Mouse (Mus musculus) cerebellum, adult 11-12 months (tissue): Measurements from ENCODE around the gene Cetn3.

Experiments used
- DNase-seq: peaks from one replicate; pipeline ENCODE4 v3.0.0; 2022

Gene Cetn3

DNA sequence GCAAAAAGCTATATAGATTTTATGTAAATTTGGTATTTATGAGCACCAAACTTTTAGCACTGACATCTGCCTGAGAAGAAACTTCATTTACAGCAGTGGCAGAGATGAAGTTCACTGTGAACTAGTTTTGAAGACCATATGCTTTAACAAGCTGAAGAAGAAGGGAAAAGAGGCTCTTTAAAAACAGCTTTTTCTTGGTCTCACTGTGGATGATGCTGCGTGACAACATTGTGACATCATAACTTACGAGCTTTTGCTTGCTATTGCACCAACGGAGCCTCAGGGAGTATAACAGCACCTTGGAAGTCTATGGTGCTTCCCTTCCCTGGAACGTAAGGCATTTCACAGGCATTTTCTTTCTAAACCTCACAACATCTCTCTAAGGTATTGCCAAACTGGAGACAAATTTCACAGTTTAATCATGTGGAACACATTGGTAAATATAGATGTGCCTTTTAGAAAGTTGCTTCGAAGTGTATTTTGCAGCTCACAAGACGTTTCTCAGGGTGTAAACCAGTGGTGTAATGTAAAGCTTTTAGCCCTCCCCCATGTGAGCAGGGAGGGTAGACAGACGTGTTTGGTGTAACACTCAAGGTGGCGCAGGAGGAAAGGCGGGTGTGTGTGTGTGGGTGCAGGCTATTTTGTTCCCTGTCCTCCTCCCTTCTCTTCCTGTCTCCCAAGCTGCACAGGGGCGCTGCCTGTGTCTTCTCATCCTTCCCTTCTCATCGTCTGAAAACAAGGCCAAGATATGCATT is 41.9 kb downstream of the Cetn3 start:
- no peak for DNase-seq

DNA sequence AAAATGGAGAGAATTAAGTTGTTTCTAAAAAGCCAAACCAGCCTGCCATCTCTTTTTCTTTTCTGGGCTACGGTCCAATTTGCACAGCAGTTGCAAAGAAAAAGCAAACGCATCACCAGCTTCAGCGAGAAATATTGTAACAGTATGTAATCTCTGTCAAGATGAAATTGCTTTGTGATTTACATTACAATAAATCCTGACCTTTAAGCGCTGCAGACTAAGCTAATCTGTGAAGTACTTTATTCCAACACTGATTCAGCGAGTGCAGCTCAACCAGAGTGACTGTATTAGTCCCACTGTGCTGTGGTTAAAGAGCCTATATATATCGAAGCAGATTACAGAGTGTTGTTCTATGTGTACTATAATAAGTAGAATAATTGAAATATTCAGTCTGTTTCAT is 45.6 kb downstream of the Cetn3 start:
- DNase-seq = no peak

DNA sequence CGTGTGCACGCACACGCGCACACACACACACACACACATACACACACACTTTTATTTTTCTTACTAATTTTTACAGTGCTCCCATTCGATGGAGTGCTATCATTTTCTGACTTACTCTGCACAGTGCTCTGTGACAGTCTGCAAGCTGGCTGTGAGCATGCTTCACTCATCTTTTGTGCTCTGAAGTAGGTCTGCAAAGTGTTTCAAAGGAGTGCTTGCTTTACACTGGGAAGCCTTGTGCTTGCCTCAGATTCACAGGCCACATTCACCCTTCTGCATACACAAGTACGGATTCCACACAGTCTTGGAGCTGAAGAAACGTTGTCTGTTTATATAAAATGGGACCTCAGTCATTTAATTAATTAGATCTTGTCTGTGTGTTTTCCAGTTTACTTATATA is 49.0 kb downstream of the Cetn3 start:
- no peak for DNase-seq

DNA sequence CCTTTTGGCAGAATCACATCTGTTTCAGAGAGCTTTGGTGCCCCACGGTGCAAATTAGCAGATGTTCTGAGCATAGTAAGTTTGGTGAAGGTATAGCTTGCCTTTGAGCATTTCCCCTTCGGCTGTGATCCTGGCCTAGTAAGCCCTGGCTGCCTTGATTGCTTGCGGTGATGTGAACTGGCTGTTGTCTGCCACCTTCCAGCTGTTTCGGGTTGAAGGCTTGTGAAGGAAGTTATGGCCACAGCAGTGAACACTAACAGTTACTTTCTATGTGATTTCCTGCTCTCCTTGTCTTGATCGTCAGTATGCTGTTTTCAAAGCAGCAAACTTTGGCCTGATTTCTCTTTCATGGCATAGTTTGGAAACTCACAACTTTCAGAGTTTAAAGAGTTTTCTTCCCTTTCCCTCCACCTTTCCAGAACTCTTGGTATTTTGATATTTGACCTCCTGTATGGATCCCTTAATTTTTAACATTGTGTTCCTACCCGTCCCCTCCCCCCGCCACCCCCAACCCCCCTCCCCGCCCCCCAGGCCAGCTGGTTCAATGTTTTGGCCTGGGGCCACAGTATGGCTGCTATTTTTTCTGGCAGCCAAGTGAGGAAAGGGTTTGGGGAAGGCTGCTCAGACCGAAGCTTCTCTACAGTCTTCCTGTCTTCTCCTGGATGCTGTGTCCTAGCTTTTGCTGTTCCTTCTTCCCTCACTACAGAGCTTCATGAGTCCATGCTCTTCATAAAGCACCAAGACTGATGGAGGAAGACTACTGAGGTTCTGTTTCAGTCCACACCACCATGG is 53.7 kb downstream of the Cetn3 start:
- no peak for DNase-seq

DNA sequence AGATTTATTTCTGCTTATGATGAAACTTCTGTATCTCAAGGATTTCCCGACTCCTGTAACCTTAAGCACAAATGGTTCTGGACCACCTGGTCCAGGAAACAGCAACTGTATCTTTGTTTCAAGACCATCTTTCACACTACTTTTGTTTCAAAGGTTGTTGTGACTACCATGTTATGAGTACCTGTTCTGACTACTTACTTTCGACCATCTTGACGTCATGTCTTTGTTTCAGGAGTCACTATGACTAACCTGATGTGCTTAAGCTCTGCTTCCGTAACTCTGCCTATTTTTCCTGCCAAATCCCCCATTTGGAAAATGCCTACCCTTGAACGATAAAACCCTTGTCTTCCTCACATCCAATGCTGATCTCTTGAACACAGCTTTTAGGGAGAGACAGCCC is 55.1 kb downstream of the Cetn3 start:
- no peak for DNase-seq

DNA sequence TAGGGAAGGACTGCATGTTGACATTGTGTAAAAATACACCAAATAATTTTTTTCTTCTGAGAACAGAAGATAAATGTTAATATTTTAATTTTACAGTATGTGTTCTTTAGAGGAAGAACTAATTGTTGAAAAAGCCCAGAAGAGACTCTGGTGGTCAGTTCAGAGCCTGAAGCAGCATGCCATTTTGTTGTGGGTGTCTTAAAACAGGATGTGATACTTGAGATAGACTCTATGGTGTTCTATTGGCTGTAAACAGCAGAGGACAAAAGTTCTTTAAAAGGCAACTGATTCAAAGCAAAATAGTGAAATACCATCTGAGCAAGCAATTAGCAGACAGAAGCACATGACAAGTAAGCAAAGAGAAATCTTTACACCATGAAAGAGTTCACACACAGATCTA is 56.1 kb downstream of the Cetn3 start:
- no peak for DNase-seq

DNA sequence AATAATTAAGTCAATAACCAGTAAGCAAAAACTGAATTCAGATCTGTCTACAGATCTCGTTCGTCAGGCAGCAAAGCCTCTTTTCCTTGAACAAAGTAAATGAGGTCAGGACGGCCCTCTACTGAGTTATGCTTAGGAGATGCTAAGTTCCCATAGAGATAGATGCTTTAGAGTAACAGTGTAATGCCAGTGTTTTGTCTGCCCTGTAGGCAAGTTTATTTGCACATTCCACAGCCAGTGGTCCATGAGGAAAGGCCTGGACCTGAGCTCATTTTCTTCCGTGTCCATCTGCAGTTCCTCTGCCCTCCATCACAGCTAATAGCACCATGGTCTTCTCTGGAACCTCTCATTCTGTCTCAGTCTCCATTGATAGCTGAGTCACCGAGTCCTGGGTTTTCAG is 57.4 kb downstream of the Cetn3 start:
- DNase-seq = no peak

DNA sequence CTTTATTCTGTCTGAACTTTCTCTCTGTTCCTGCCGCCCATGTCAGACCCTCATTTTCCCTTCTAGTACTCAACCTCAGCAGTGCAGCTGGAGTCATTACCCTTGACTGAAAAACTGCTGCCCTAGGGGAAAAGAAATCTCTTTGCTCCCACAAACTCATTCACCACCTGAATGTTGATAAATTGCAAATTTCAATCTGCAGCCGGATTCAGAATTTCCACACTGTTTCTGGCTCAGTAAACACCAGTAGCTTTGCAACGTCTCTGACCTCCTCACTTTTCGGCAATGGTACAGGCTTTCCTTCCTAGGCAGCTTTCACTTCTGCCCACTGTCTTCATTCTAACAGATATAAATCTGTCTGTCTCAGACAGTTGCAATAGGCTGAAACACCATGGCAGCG is 57.8 kb downstream of the Cetn3 start:
- DNase-seq = no peak

DNA sequence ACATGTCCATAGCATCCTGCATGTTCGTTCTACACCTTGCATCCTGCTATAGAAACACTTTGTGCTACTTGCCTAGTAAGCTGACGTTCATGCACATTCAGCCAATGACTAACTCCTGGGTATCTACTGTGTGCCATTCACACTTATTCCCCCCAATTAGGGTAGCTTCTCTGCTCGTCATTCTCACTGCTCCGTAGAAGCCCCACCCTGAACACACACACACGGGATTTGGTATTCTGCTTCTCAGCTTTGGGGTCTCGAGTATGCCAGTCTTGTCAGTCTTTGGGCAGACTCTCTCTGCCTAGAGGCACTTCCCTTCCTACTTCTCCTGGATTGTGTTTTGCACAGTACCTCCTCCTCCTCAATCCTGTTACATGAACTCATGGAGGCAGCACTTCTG is 59.4 kb downstream of the Cetn3 start:
- no peak for DNase-seq
